Mouse (Mus musculus) ovary, postnatal 14 days (tissue): ENCODE measurements around the gene Itga2.

Experiments
- DNase-seq: peaks from one replicate; pipeline ENCODE4 v3.0.0; 2022; ENCODE audit warnings: low spot score

The Itga2 gene

DNA sequence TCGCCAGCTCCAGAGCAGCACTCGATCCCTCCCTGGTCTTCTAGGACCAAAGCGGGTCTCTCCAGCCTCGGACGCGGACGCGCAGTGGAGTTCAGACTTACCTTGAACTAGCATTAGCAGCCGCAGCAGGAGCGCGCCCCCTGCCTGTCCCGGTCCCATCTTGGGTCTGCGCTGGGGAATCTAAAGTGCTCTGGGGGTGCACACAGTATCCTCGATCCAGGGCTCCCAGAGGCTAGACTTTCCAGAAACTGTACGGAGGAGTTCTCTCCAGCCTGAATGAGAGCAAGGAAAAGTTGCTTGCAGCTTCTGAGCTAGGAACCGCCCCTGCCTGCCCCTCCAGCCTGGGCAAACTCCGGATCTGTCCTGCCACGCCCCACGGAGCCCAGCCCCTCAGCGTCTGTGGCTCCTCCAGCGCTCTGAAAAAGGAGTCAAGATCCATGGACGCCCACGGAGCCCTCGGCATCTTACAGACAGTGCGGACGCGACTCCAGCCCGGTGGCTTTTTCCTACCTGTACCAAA lies at the start of gene Itga2:
TSS of gene Itga2 (minus strand) at position 326 of the 520 bp plus-strand sequence.
- DNase-seq = peak; percentile 33

DNA sequence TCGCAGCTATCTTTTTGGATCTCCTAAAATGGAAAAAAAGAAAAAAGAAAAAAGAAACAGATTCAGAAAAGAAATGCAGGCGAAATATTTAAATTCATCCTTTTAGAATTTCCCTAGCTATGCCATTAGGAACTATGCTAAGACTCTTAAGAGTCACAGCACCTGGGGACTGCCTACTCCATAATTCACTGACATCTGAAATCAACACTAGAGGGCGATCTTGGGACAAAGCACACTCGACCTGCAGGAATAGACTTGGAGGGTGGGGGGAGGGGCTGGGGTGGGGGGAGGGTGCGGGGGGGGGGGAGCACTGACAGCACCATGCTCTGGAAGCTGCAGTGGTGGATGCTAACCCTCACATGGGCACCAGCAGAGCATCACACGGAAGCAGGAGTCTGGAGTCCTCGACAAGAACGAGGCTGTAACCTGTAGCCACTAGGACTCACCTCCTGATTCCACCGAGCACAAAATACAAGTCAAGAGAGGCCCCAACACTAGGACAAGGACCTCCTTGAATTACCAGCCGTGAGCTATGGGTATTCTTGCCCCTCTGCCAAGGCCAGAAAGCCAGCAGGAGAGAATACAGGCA lies 49.0 kb upstream of the Itga2 start:
- DNase-seq = no peak

DNA sequence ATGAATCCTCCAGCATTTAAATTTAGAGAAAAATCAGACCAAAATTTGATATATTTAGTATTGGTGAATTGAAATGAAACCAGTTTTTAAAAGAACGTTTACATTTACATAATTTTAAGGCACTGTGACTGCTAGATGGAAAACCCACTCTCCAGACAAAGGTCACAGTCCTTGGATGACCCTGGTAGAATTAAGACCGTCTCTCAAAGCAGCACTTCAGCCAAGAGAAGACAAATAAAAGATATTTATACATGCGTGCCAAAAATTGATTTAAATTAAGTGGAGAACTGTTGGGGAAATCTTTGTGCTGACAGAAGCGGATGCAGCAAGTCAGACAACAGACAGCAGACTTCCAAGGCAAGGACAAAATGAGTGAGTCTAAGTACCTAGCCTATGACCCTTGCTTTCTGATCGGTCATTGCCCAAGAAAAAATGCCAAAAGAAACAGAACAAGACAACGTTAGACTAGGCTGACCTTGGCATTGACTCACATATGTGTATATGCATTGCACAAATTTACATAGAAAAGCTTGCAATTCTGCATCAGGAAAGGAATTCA lies 42.7 kb upstream of the Itga2 start:
- DNase-seq = no peak

DNA sequence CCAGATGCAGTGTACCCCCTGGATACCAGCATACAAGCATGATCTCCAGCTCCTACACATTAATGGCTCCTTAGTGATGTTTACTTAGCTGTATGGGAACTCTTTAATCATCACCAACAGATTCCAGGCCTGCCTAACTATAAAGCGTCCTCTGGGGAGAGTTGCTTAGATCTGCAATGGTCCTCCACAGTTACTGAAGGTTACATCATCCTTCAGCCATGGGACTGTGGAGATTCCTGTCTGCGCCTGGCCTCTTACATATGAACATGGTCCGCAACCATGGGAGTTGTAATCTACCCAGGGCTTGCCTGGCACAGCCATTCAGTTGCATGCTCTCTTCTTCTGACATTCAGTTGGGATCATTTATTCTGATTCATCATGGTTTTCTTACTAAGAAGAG lies 40.0 kb upstream of the Itga2 start:
- no peak for DNase-seq

DNA sequence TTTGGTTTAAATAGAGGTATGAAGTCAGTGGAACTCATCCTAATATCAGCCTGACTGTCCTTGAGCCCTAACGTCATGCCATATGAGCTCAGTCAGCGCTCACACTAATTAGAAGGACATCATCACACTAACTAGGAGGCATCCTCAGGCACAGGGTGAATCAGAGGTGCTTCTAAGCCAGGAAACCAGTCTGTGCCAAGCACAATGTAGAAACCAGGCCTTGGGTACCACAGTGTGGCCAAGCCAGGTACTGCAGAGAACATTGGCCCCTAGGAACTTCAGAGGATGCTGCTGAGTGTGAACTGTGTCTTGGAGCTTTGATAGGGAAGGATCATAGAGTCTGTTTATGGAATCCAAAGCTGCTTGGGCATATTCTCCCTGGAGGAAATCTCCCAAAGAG lies 32.3 kb upstream of the Itga2 start:
- peak; percentile 65 for DNase-seq

DNA sequence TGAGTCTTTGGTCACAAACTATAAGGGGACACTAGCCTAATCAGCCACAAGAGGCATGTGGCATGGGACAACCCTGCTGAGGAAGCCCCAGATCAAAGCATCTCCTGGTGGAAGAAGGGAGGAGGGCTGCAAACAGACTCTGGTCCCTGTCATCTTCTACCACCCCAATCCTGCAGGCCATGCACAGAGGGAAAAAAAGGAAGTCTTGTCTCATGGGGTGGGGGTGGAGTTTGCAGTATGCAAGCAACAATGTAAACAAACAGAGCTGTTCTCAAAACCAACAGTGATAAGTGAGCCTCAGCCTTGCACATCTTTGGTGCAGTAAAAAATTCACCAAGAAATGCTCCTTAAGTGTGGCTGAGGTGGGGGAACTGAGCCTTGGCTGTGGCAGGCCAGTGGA lies 22.6 kb upstream of the Itga2 start:
- DNase-seq = no peak

DNA sequence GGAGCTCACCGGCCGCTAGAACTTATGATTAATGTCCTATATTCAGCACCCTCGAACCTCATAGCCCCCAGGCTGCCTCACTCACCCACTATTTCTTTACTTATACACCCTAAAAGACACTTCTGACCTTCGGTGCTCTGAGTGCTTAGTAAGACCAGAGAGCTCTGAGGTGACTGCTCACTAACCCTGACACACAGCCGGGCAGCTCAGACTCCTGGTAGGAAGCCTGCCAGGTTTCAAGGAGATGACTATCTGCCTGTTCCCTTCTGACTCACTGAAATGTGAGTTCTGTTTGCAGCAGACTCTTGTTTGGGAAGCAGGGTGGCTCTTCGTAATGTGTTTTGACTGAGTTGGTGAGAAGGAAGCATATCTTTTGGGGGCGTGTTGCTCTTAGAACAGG lies 1.6 kb upstream of the Itga2 start:
- no peak for DNase-seq

DNA sequence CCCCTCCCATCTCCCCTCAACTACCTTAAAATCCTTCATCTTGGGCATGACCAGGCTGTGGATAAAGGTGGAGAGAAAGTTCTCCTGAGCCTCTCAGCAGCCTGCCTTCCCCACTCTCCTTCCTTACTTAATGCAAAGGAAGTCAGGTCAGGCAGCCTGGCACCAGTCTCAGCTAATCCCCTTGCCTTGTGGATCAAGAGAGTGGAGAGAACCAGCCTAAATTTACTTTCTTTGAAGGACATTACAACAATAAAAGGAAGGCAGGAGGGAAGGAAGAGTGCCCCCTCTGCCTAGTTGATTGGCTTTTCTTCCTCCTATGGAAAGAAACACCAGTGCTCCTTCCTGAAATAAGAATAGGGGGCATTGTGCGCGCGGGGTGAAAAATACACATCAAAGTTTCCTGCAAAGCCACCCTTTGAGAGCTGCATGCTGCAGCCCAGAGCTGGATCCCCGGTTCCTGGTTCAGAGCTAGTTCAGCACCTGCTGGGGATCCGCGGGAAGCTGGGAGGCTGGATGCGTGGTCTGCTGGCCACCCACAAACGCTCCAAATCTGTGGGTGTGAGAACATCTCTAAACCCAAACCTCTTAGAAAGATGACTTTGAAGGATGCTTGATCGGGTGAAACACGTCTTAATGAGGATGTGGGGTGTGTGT lies 777 bp downstream of the Itga2 start:
- peak; percentile 2 for DNase-seq

DNA sequence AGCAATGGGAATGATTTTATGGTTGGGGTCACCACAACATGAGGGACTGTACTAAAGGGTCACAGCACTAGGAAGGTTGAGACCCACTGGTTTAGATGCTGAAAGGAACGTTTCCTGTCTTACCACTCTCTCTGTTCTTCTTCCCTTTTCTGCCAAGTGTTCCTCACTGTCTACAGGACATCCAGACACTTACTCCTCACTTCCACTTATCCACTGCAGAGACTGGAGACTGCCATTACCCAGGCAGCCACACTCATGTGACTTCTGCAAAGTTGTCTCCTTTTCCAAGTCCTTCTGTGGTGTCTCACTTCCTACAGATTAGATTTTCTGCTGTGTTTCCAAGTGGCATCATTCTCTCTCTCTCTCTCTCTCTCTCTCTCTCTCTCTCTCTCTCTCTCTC lies 7.1 kb downstream of the Itga2 start:
- DNase-seq = no peak

DNA sequence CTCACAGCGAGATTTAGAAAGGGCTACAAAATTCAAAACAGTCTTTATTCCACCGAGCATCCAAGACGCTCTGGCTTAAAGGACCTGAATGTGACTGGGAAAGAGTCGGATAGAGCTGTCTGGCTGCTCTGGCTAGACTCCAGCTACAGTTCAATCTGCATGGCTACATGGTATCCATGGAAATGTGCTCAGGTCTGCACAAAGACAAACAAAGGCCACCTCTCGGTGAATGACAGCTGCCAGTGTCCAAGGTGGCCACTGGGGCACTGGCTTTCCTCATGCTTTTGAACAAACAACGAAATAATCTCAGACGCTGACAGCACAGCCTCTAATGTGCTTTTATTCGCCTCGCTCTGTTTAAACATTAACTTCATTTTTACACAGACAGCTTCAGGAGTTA lies 8.6 kb downstream of the Itga2 start:
- DNase-seq = no peak

DNA sequence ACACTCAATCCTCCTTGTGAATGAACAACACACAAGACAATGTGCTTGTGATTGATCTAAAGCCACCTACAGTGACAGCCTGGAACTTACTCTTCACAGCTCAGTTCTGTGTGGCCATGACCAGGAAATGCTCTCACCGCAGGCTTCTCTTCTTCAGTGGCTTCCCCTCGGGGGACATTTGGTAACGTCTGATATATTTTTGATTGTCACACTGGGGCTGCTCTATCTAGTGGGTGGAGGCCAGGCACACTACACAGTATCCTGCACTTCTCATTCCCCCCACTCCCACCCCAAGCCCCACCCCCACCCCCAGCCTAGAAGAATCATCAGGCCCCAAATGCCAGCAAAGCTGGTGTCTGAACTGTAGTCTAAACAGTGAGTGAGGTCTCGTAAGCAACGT lies 16.1 kb downstream of the Itga2 start:
- no peak for DNase-seq

DNA sequence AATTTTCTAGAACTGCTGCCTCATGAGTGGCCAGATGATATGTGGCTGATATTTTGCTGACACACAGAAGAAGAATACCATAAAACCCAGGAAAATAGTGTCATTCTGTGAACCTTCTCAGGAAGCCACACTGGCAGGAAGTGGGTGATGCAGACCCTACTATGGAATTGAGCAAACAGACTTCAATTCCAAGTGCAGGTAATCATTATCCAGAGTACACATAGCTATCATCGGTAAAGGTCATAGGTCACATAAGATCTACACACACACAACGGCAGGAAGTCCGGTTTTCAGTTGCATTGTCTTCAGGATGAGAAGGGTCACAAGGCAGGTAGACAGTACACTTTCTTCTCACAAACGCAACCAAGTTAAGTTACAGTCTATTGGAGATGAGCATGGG lies 16.9 kb downstream of the Itga2 start:
- DNase-seq = no peak

DNA sequence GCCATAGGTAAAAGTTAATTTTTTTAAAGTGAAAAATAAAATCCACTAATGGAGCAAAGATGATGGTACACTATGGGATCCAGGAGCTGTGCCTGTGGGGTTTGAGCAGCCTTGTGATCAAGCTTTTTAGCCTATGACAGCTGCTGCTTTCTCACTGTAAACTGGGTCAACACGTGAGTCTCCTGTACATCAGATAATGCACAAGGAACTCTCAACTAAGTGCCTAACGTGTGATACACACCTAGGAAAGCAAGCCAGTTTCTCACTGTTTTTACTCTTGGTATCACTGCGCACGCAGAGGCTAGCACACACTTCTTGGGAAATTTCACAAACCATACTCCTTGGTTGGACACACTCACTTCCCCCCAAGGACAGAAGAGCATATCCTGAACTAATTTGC lies 17.3 kb downstream of the Itga2 start:
- no peak for DNase-seq

DNA sequence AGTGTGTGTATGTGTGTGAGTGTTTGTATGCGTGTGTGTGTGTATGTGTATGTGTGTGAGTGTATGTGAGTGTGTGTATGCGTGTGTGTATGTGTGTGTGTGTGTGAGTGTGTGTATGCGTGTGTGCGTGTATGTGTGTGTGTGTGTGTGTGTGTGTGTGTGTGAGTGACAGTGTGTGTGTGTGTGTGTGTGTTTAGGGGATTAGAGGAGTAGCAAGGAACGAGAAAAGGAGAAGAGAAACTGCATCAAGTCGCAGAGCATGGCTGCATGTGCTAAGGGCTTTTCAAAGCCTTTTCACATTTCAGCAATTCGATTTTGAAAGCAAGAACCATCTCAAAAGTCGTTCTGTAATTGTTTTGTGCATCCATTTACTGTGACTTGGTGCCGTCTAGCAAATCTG lies 21.3 kb downstream of the Itga2 start:
- no peak for DNase-seq

DNA sequence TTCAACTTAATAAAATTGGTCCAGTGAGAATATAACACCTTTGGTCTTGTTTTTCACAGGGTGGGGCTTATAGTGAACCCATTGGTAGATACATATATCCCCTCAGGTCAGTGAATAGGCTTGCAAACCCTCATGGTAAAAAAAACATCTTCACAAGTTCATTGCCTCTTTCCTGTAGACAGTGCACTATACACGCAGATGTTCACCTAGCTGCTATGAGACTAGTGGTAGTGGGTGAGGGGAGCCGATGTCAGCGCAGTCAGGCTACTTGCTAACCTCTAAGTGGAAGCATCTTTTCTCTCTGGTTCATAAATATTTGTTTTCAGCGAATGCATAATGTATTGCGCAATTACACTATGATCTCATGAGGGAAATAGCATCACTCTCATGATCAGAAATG lies 22.4 kb downstream of the Itga2 start:
- no peak for DNase-seq

DNA sequence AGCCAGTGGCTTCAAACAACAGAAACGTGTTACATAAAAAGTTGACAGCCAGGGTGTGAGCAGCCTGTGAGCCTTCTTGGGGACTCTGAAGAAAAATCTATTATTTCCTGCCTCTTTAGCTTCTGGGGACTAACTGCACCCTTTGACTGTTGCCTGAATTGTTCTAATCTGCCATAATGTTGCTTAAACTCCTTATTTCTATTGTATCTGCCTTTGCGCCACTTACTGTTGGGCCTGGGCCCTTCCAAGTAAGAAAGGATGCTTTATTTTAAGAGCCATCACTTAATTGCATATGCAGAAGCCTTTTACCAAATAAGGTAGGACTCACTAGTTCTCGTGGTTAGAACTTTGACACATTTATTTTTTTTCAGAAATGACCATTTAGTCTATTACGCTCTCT lies 24.0 kb downstream of the Itga2 start:
- DNase-seq = no peak

DNA sequence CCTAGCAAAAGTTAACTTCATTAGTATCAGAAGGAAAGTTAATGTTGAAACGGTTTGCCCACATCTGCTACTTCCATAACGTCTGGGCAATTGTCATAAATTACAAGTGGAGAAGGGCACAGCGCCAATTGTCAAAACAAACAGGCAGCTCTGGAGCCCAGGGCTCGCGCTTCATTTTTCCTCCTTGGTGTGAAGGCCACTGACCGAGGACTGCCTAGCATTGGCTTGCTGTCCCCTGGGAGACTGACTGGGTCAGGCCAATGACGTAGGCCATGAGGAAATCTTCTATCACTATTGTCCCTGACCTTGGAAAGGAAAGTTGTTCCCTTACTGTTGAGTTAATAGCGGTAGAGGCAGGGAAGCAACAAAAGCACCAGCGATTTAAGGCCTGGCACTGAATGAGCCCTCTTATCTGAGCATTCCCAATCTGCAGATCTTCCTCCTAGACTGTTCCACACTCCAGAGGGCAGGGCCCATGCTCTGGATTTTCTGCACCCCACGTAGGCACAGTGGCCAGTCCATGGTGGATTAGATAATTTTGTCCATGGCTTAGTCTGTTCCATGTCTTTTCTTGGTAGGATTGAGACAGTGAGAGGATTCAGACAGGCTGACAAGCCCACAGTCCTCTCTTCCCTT lies 35.0 kb downstream of the Itga2 start:
- peak; percentile 21 for DNase-seq

DNA sequence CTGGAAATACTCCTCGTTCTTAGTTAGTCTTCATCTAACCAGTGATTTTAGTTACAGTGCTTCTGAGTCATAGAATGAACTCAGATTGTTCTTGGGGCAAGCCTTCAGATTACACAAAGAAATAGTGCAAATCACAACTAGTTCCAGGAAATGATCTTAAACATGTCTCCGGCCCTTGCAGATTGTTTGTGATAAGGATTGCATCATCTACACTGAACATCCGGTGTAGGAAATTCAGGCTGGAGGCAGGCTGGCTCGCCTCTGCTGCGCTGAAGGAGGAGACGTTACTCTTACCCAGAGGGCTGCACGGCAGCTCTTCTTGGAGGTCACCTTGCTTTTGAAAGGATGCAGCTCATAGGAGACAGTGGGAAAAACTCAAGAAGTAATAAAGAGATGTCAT lies 36.0 kb downstream of the Itga2 start:
- DNase-seq = no peak

DNA sequence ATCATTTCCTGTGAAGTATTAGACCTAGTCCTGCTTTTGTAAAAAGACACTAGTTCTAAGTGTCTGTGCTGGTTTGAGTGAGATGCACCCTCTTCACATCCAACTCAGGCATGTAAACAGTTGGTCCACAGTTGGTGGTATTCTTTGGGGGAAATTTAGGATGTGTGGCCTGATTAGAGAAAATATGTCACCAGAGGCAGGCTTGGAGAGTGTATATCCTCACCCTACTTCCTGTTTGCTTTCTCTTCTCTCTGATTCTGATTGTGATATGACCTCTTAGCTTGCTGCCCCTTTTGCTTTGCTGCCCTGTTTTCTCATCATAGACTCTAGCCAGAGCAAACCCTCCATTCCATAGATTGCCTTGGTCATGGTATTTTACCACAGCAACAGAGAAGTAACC lies 37.2 kb downstream of the Itga2 start:
- no peak for DNase-seq

DNA sequence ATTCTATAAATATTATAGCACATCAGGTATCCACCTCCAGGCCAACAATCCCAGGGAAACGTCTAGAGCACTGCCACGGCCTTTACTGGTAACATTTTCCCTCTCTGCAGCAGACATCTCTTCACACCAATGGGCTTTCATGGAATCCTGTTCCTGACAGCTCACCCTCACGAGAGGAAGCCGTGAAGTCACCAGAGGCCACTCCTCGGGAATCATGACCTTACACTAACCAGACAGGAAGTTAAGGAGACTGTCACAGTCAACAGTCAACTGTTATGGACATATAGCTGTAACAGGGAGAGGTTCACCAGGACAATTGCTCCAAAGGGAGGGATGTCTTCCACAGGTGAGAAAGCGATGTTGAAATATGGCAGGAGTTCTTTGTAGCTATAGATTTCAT lies 40.2 kb downstream of the Itga2 start:
- no peak for DNase-seq

DNA sequence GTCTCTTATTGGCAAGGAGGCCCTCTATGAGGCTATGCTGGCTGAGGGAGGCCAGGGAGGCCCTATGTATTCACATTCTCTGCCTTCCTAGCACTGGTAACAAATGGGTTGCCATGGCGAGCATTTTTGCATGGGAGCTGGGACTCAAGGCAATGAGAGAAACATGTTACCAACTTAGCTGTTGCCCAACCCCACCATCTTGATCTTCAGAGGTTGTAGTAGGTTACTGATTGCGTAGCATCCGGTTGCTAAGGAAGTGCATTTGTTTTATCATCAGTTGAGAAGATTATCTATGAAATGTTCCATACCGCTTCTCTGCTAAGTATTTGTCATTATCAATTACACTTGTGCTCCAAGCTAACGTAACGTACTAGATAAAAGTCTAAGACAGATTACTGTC lies 44.2 kb downstream of the Itga2 start:
- DNase-seq = no peak

DNA sequence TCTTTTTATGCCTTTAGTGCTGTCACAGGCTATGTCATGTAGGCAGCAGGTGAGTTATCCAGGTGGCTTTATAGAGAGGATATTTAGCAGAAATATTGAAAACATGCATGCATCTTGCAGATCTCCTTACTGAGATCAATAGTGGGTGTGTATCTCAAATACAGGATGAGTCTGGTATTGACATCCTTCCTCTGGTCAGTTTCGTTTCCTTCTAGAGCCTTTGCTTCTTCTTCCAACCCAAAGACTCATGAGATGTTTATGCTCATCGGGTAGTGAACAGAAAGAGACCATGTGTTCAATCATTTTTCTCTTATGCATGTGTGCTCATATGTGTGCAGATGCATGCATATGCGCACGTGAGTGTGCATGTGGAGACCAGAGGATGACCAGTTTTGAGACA lies 44.6 kb downstream of the Itga2 start:
- DNase-seq = no peak

DNA sequence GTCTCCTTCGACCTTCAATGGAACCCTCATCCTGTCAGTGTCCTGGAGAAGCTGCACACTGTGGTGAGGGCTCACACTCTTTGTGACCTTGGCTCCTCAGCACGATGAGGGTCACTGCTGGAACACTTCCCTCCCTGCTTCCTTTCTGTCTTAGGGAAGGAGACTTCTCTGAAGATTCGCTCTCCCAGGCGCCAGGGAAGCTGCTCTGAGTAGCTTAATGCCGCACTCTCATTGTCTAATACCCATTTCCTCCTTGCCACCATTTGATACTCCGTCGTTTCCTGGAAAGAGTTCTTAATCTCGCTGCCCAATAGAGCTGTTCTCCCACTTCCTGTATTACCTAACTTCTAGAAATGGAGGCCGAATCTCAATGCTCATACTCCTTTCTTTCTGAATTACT lies 46.7 kb downstream of the Itga2 start:
- DNase-seq = no peak
